Mouse (Mus musculus) liver, postnatal 0 days (tissue): ENCODE results near the gene Shc2. TPM values are rescaled to one million over a fixed set of nuclear protein-coding genes. Genes with fewer than 3 reads are reported as not detected.

Experiments used
- ATAC-seq: fragments of 200-750 bp; cut with Nextera tagmentation; 2 replicates; pipeline ENCODE4 v1.8.0; 2017; ENCODE audit warnings: mild to moderate bottlenecking, moderate library complexity
- DNase-seq: peaks from one replicate; pipeline ENCODE4 v3.0.0-alpha.2; 2016
- H3K27ac ChIP-seq: fragments of 300-500 bp; sonication (generic); 2 replicates; pipeline ENCODE4 v1.5.1; 2014; ENCODE audit warnings: antibody characterized with exemption, moderate library complexity, mild to moderate bottlenecking, low read depth
- H3K27me3 ChIP-seq: fragments of 300-500 bp; sonication (generic); 2 replicates; pipeline ENCODE4 v1.6.1; 2014; ENCODE audit warnings: low read length, control low read depth, mixed read lengths; ENCODE audit not compliant: insufficient read depth
- H3K36me3 ChIP-seq: fragments of 300-500 bp; sonication (generic); replicated peaks from 2 replicates; pipeline ENCODE4 v1.6.1; 2014; ENCODE audit warnings: mild to moderate bottlenecking, control low read depth, low read length, moderate library complexity, mixed read lengths; ENCODE audit not compliant: insufficient read depth
- H3K4me1 ChIP-seq: fragments of 300-500 bp; sonication (generic); 2 replicates; pipeline ENCODE4 v1.6.1; 2014; ENCODE audit warnings: antibody characterized with exemption, mild to moderate bottlenecking, control low read depth; ENCODE audit not compliant: insufficient read depth
- H3K4me2 ChIP-seq: fragments of 300-500 bp; sonication (generic); 2 replicates; pipeline ENCODE4 v1.6.1; 2014; ENCODE audit warnings: low read depth, mild to moderate bottlenecking, low read length, moderate library complexity, mixed read lengths
- H3K4me3 ChIP-seq: fragments of 300-500 bp; sonication (generic); 2 replicates; pipeline ENCODE4 v1.5.1; 2014; ENCODE audit warnings: low read depth, low read length
- H3K9ac ChIP-seq: fragments of 300-500 bp; sonication (generic); replicated peaks from 2 replicates; pipeline ENCODE4 v1.6.1; 2014; ENCODE audit warnings: mild to moderate bottlenecking, moderate library complexity
- H3K9me3 ChIP-seq: fragments of 300-500 bp; sonication (generic); 2 replicates; pipeline ENCODE4 v1.6.1; 2016; ENCODE audit warnings: mild to moderate bottlenecking, control low read depth, low read length, mixed read lengths
- CTCF ChIP-seq: sonication (generic); IDR thresholded peaks from 2 replicates; pipeline ENCODE4 v1.5.1; 2016; ENCODE audit warnings: antibody characterized with exemption, low read depth
- EP300 ChIP-seq: IDR thresholded peaks from 2 replicates; pipeline ENCODE4 v1.6.1; 2016; ENCODE audit warnings: antibody characterized with exemption, low read depth, mild to moderate bottlenecking
- WGBS: fragments of 180-500 bp; shearing (Covaris S2); extraction: QIAGEN DNeasy Blood & Tissue Kit; methylation state at CpG from one replicate; pipeline ENCODE4 v1.1.7; 2014; ENCODE audit not compliant: insufficient replicate concordance; 5-methylcytosine and 5-hydroxymethylcytosine counted together
- polyA plus RNA-seq: library from polyadenylated mRNA; unstranded; fragments of >200 nt; fragmentation: Nextera tagmentation; extraction: Ambion mirVana; gene quantifications from 2 replicates; pipeline ENCODE4 v1.2.1, GENCODE M21; 2015

Shc2 gene
- polyA plus RNA-seq, 1 experiment from 2014 or later: 0.05 TPM

- ATAC-seq (no peak), DNase-seq (peak; percentile 11)
- TF ChIP-seq EP300 (no peak), CTCF (no peak)
- H3K9ac ChIP-seq: no peak overlapping the region
- WGBS: 61% methylated on average over 7 of the region's 7 CpGs
- H3K9me3 ChIP-seq: no peaks in the 10 kb centered on the region
- no peaks in the 10 kb centered on the region for H3K27me3 ChIP-seq
- no peaks in the 10 kb centered on the region for H3K36me3 ChIP-seq
- no peak overlapping the region for H3K27ac ChIP-seq
- no peak overlapping the region for H3K4me2 ChIP-seq
- no peaks in the 10 kb centered on the region for H3K4me1 ChIP-seq
- H3K4me3 ChIP-seq: no peak overlapping the region
Observed at GRCm38 (mm10) chr10:79584021-79584420, 53.7 kb downstream of the Shc2 start.

- no peak for DNase-seq
- 80% methylated on average over 8 of the region's 8 CpGs for WGBS
- H3K9ac ChIP-seq: no peak overlapping the region
Observed at GRCm38 (mm10) chr10:79581501-79581900, 56.2 kb downstream of the Shc2 start.

GRCm38 (mm10) chr10:79580811-79581210 is 56.9 kb downstream of the Shc2 start:
- ATAC-seq: no peak
- no peaks in the 10 kb centered on the region for H3K27me3 ChIP-seq

More at GRCm38 (mm10) chr10:79581501-79581900, 56.2 kb downstream of the Shc2 start:
- H3K9me3 ChIP-seq: no peaks in the 10 kb centered on the region
- H3K4me2 ChIP-seq: no peak overlapping the region
- H3K36me3 ChIP-seq: no peaks in the 10 kb centered on the region
- no peak overlapping the region for H3K27ac ChIP-seq
- no peak for ATAC-seq
- no peaks in the 10 kb centered on the region for H3K27me3 ChIP-seq
- TF ChIP-seq EP300: no peak
- TF ChIP-seq CTCF: no peak
- H3K4me1 ChIP-seq: no peaks in the 10 kb centered on the region
- no peak overlapping the region for H3K4me3 ChIP-seq

GRCm38 (mm10) chr10:79580356-79580755 is 57.4 kb downstream of the Shc2 start:
- DNase-seq: no peak
- Histone ChIP-seq H3K4me3 (no peak overlapping the region), H3K4me2 (no peak overlapping the region), H3K36me3 (no peaks in the 10 kb centered on the region), H3K4me1 (no peaks in the 10 kb centered on the region), H3K9ac (no peak overlapping the region), H3K27ac (no peak overlapping the region), H3K27me3 (no peaks in the 10 kb centered on the region), H3K9me3 (no peaks in the 10 kb centered on the region)
- TF ChIP-seq CTCF (no peak), EP300 (no peak)
- ATAC-seq: no peak
- WGBS: 67% methylated on average over 7 of the region's 7 CpGs

More at GRCm38 (mm10) chr10:79580811-79581210, 56.9 kb downstream of the Shc2 start:
- Histone ChIP-seq H3K4me3 (no peak overlapping the region), H3K27ac (no peak overlapping the region), H3K4me1 (no peaks in the 10 kb centered on the region), H3K4me2 (no peak overlapping the region), H3K9ac (no peak overlapping the region), H3K36me3 (no peaks in the 10 kb centered on the region), H3K9me3 (no peaks in the 10 kb centered on the region)
- 52% methylated on average over 6 of the region's 6 CpGs for WGBS
- DNase-seq: peak; percentile 76
- TF ChIP-seq CTCF (peak; percentile 70), EP300 (no peak)

GRCm38 (mm10) chr10:79579781-79580180 is 57.9 kb downstream of the Shc2 start:
- WGBS: 78% methylated on average over 12 of the region's 12 CpGs
- no peak overlapping the region for H3K27ac ChIP-seq
- H3K36me3 ChIP-seq: no peaks in the 10 kb centered on the region

GRCm38 (mm10) chr10:79578891-79579290 is 58.8 kb downstream of the Shc2 start:
- Histone ChIP-seq H3K27me3 (no peaks in the 10 kb centered on the region), H3K9me3 (no peaks in the 10 kb centered on the region), H3K4me1 (no peaks in the 10 kb centered on the region), H3K4me2 (no peak overlapping the region), H3K27ac (no peak overlapping the region), H3K9ac (no peak overlapping the region), H3K36me3 (no peaks in the 10 kb centered on the region), H3K4me3 (no peak overlapping the region)
- 69% methylated on average over 7 of the region's 7 CpGs for WGBS
- ATAC-seq (no peak), DNase-seq (peak; percentile 10)
- TF ChIP-seq EP300: no peak
- no peak for TF ChIP-seq CTCF

More at GRCm38 (mm10) chr10:79579781-79580180, 57.9 kb downstream of the Shc2 start:
- ATAC-seq: no peak
- Histone ChIP-seq H3K4me1 (no peaks in the 10 kb centered on the region), H3K4me2 (no peak overlapping the region), H3K27me3 (no peaks in the 10 kb centered on the region), H3K9me3 (no peaks in the 10 kb centered on the region), H3K4me3 (no peak overlapping the region), H3K9ac (no peak overlapping the region)
- no peak for TF ChIP-seq CTCF
- TF ChIP-seq EP300: no peak
- no peak for DNase-seq

GRCm38 (mm10) chr10:79578276-79578675 is 59.4 kb downstream of the Shc2 start:
- H3K27me3 ChIP-seq: no peaks in the 10 kb centered on the region
- no peak overlapping the region for H3K9ac ChIP-seq
- DNase-seq: no peak
- TF ChIP-seq CTCF: no peak
- no peak for TF ChIP-seq EP300
- no peak overlapping the region for H3K4me3 ChIP-seq
- no peaks in the 10 kb centered on the region for H3K4me1 ChIP-seq
- no peak overlapping the region for H3K27ac ChIP-seq
- H3K9me3 ChIP-seq: no peaks in the 10 kb centered on the region
- ATAC-seq: no peak
- WGBS: 73% methylated on average over 9 of the region's 9 CpGs
- no peaks in the 10 kb centered on the region for H3K36me3 ChIP-seq
- H3K4me2 ChIP-seq: no peak overlapping the region
